In the genomic region with DNA sequence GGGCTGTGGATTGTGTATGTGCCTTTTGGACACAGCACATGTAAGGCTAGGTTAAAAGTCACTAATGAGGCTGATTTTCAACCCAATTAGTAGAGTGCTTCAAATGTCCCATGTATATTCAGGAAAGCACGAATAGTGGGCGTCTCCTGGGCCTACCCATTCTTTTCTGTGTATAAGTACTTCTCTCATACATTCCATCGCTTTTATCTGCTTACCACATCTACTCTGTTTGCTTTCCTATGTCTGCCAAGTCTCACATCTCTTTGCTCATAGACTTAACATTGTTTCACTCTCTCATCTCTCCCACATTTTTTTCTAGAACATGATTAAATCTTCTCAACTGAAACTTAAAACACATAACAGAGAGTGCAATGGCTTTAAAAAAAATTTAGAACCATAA, we compare ENCODE assay signal across 29 mouse cellular contexts.
"Had no signal": no experiment of that assay in that cellular context is flagged by ENCODE, and none has a peak within 500 bp of the region (broad histone marks: within the 10 kb centered on the region; RNA-seq: fewer than 3 reads in every experiment).

No protein-coding gene starts in this region.

- DNase-seq: cerebellum, adult 2 months; cerebellum, adult 8-10 months; cerebellum, adult 9-10 months; cerebellum, adult 9-11 months; cerebellum, postnatal 10 days; cerebellum, postnatal 14 days; cerebellum, postnatal 25 days; cerebellum, postnatal 36 days; embryo, embryonic 11 days; forebrain, postnatal 0 days; gastrocnemius, adult 2 months; gastrocnemius, postnatal 10 days; gastrocnemius, postnatal 14 days; gastrocnemius, postnatal 25 days; gastrocnemius, postnatal 36 days; heart, adult 11 months; heart, adult 18-20 months; heart, adult 2 months had no signal

- H3K36me3 ChIP-seq: embryonic facial prominence, embryonic 10.5 days; embryonic facial prominence, embryonic 12.5 days; embryonic facial prominence, embryonic 13.5 days; embryonic facial prominence, embryonic 15.5 days; forebrain, embryonic 10.5 days; forebrain, embryonic 12.5 days; forebrain, embryonic 15.5 days had no signal

- H3K9me3 ChIP-seq: embryonic facial prominence, embryonic 10.5 days; embryonic facial prominence, embryonic 12.5 days; embryonic facial prominence, embryonic 13.5 days; embryonic facial prominence, embryonic 15.5 days; forebrain, embryonic 10.5 days; forebrain, embryonic 12.5 days; forebrain, embryonic 13.5 days; forebrain, embryonic 15.5 days had no signal

- H3K4me2 ChIP-seq: embryonic facial prominence, embryonic 12.5 days; embryonic facial prominence, embryonic 13.5 days; embryonic facial prominence, embryonic 15.5 days; forebrain, embryonic 12.5 days; forebrain, embryonic 13.5 days; forebrain, embryonic 15.5 days had no signal

- H3K27ac ChIP-seq: embryonic facial prominence, embryonic 10.5 days; embryonic facial prominence, embryonic 12.5 days; embryonic facial prominence, embryonic 13.5 days; embryonic facial prominence, embryonic 15.5 days; forebrain, embryonic 10.5 days; forebrain, embryonic 12.5 days; forebrain, embryonic 13.5 days; forebrain, embryonic 15.5 days; gastrocnemius, adult 2 months; heart, adult 2 months had no signal

- ATAC-seq: forebrain, embryonic 13.5 days; forebrain, embryonic 14.5 days; forebrain, embryonic 15.5 days; forebrain, embryonic 16.5 days; forebrain, postnatal 0 days had no signal

- H3K4me1 ChIP-seq: forebrain, embryonic 12.5 days had no signal

- H3K4me3 ChIP-seq: embryonic facial prominence, embryonic 10.5 days; embryonic facial prominence, embryonic 12.5 days; embryonic facial prominence, embryonic 13.5 days; embryonic facial prominence, embryonic 15.5 days; erythroblast, embryonic 14.5 days; forebrain, embryonic 10.5 days; forebrain, embryonic 12.5 days; forebrain, embryonic 13.5 days; forebrain, embryonic 15.5 days; gastrocnemius, adult 2 months; heart, adult 2 months had no signal

- H3K27me3 ChIP-seq: embryonic facial prominence, embryonic 12.5 days; embryonic facial prominence, embryonic 13.5 days; embryonic facial prominence, embryonic 15.5 days; forebrain, embryonic 12.5 days; forebrain, embryonic 13.5 days; forebrain, embryonic 15.5 days had no signal

- H3K9ac ChIP-seq: embryonic facial prominence, embryonic 12.5 days; embryonic facial prominence, embryonic 13.5 days; embryonic facial prominence, embryonic 15.5 days; forebrain, embryonic 12.5 days; forebrain, embryonic 13.5 days; forebrain, embryonic 15.5 days; forebrain, postnatal 0 days had no signal
